9 mouse cellular contexts compared by ENCODE assay signal in genomic region chr6:145120787-145121589, GRCm38 (mm10). TPM values are rescaled to one million over a fixed set of nuclear protein-coding genes. Genes with fewer than 3 reads are reported as not detected.
DNase-seq lines count a peak whose midpoint lies in the region; ATAC-seq and TF ChIP-seq lines count a peak whose summit lies in the region.
"Had no signal": no experiment of that assay in that cellular context is flagged by ENCODE, and none has a peak within 500 bp of the region (broad histone marks: within the 10 kb centered on the region; RNA-seq: fewer than 3 reads in every experiment).

No protein-coding gene starts in this region.

- H3K79me2 ChIP-seq in liver, adult 2 months (ENCODE audit: control insufficient read depth, insufficient read depth, low read length) = no peaks in the 10 kb centered on the region

- no peak for TF ChIP-seq CTCF in liver, adult 2 months (IDR thresholded peaks at IDR 0.05; ENCODE audit: low read depth, low read length)

- no peak overlapping the region for H3K27ac ChIP-seq in kidney, embryonic 15.5 days
- no peak overlapping the region for H3K27ac ChIP-seq in embryonic facial prominence, embryonic 12.5 days
- peak overlapping the region; percentile 55 for H3K27ac ChIP-seq in liver, adult 2 months (replicated peaks; ENCODE audit: insufficient read depth, low read depth, low read length)
- H3K27ac ChIP-seq: limb, embryonic 12.5 days had no signal

- DNase-seq in kidney, adult 9 months = no peak
- peak; percentile 40 to 53 for DNase-seq in CD8-positive naive resting alpha-beta T cell, adult 2 months (ENCODE audit: low read depth in 2 of 2, low spot score in 2 of 2)
- peak; percentile 23 for DNase-seq in liver, adult 2 months (ENCODE audit: extremely low read depth, low read depth, low spot score)
- DNase-seq in thymus, postnatal 0 days (ENCODE audit: low spot score) = peak; percentile 88
- no peak for DNase-seq in gastrocnemius, adult 8-10 months (ENCODE audit: low spot score in 2 of 2)
- DNase-seq in cerebellum, adult 11-12 months = no peak

- WGBS in kidney, embryonic 15.5 days = 40% methylated on average over 18 of the region's 18 CpGs
- WGBS in embryonic facial prominence, embryonic 12.5 days = 36% methylated on average over 18 of the region's 18 CpGs
- WGBS in liver, adult 2 months = 39% methylated on average over 18 of the region's 18 CpGs

- H3K4me3 ChIP-seq in kidney, embryonic 15.5 days (replicated peaks) = no peak overlapping the region
- H3K4me3 ChIP-seq in embryonic facial prominence, embryonic 12.5 days = no peak overlapping the region
- H3K4me3 ChIP-seq in liver, adult 2 months (ENCODE audit: insufficient read depth, low read depth, low read length) = peak overlapping the region; percentile 56; the same call in 1 of the 2 replicates
- H3K4me3 ChIP-seq: limb, embryonic 12.5 days had no signal

- peaks cover 34% of the 10 kb centered on the region for H3K4me1 ChIP-seq in kidney, embryonic 15.5 days
- H3K4me1 ChIP-seq in embryonic facial prominence, embryonic 12.5 days = peaks cover 16% of the 10 kb centered on the region
- H3K4me1 ChIP-seq in liver, adult 2 months (ENCODE audit: control insufficient read depth, insufficient read depth, low read length) = no peaks in the 10 kb centered on the region

- H3K4me2 ChIP-seq in kidney, embryonic 15.5 days = peak overlapping the region; percentile 12; the same call in 1 of the 2 replicates
- H3K4me2 ChIP-seq in embryonic facial prominence, embryonic 12.5 days (replicated peaks) = 0 out of 2 replicates have a peak overlapping the region, but pooled peaks have one; percentile 6
- H3K4me2 ChIP-seq: limb, embryonic 12.5 days had no signal

- H3K27me3 ChIP-seq in kidney, embryonic 15.5 days = no peaks in the 10 kb centered on the region
- no peaks in the 10 kb centered on the region for H3K27me3 ChIP-seq in embryonic facial prominence, embryonic 12.5 days
- H3K27me3 ChIP-seq in liver, adult 2 months (ENCODE audit: control insufficient read depth, insufficient read depth, low read length) = no peaks in the 10 kb centered on the region
- H3K27me3 ChIP-seq: limb, embryonic 12.5 days had no signal

- H3K36me3 ChIP-seq in kidney, embryonic 15.5 days = no peaks in the 10 kb centered on the region
- H3K36me3 ChIP-seq in embryonic facial prominence, embryonic 12.5 days = no peaks in the 10 kb centered on the region
- no peaks in the 10 kb centered on the region for H3K36me3 ChIP-seq in liver, adult 2 months (ENCODE audit: control insufficient read depth, insufficient read depth, low read length)
- H3K36me3 ChIP-seq: limb, embryonic 12.5 days had no signal

- no peak for ATAC-seq in kidney, embryonic 15.5 days (replicated peaks; ENCODE audit: low FRiP score)
- no peak for ATAC-seq in embryonic facial prominence, embryonic 12.5 days (ENCODE audit: insufficient number of reproducible peaks, insufficient read depth, low FRiP score, low TSS enrichment)

- H3K9me3 ChIP-seq in kidney, embryonic 15.5 days (replicated peaks) = no peaks in the 10 kb centered on the region
- no peaks in the 10 kb centered on the region for H3K9me3 ChIP-seq in embryonic facial prominence, embryonic 12.5 days
- H3K9me3 ChIP-seq: limb, embryonic 12.5 days had no signal

- no peak for TF ChIP-seq POLR2A in liver, adult 2 months (IDR thresholded peaks at IDR 0.05; ENCODE audit: extremely low read depth, insufficient read depth, low read length)

- no peak overlapping the region for H3K9ac ChIP-seq in kidney, embryonic 15.5 days
- no peak overlapping the region for H3K9ac ChIP-seq in embryonic facial prominence, embryonic 12.5 days
- H3K9ac ChIP-seq in liver, adult 2 months (ENCODE audit: low read depth, low read length) = no peak overlapping the region
- H3K9ac ChIP-seq: limb, embryonic 12.5 days had no signal

RNA-seq across cellular contexts. Expression of gene Lrmp, which starts 5.5 kb away (rescaled TPM):
- polyA plus RNA-seq in kidney, embryonic 15.5 days (2015; fragmentation: Nextera tagmentation; extraction: Ambion mirVana) = 1.4 and 2.1 TPM in 2 replicates
- polyA plus RNA-seq in embryonic facial prominence, embryonic 12.5 days (2016; fragmentation: Nextera tagmentation; extraction: Ambion mirVana) = 2.1 and 3.0 TPM in 2 replicates
- total RNA-seq in liver, adult 2 months (2014; rRNA removed) = 3.4 and 3.8 TPM in 2 replicates
- 1.7 and 3.6 TPM in 2 replicates for polyA plus RNA-seq in liver, adult 2 months (2012; rRNA removed)
- 178 TPM in 2 replicates for polyA plus RNA-seq in thymus, postnatal 0 days (2015; fragmentation: Nextera tagmentation; extraction: Ambion mirVana)
- 1 to 10 TPM in 1 of 4 experiments, under 1 TPM in 2, not detected in 1; 0.25 to 1.1 (median 0.34) TPM for total RNA-seq in gastrocnemius, adult 8-10 months (2022)

RNA-seq across cellular contexts. Expression of gene Bcat1, which starts 45.0 kb away (rescaled TPM):
- 9.1 and 9.5 TPM in 2 replicates for polyA plus RNA-seq in kidney, embryonic 15.5 days (2015; fragmentation: Nextera tagmentation; extraction: Ambion mirVana)
- 46.8 and 51.8 TPM in 2 replicates for polyA plus RNA-seq in embryonic facial prominence, embryonic 12.5 days (2016; fragmentation: Nextera tagmentation; extraction: Ambion mirVana)
- total RNA-seq in liver, adult 2 months (2014; rRNA removed) = 0.18 and 0.27 TPM in 2 replicates
- not detected in 2 replicates for polyA plus RNA-seq in liver, adult 2 months (2012; rRNA removed)
- 8.9 and 11.8 TPM in 2 replicates for polyA plus RNA-seq in thymus, postnatal 0 days (2015; fragmentation: Nextera tagmentation; extraction: Ambion mirVana)
- 1 to 10 TPM in 2 of 4 experiments, under 1 TPM in 2; 0.02 to 1.2 (median 0.80) TPM for total RNA-seq in gastrocnemius, adult 8-10 months (2022)

Comparison
In these comparisons a context has a peak if more than half of its experiments do, and no peak if none do; other contexts are left out.
1. DNase-seq: peak in CD8-positive naive resting alpha-beta T cell, adult 2 months (2 of 2), liver, adult 2 months (single experiment) and thymus, postnatal 0 days (single experiment); none in kidney, adult 9 months (single experiment), gastrocnemius, adult 8-10 months (0 of 2) and cerebellum, adult 11-12 months (single experiment).
2. RNA of gene Lrmp, which starts 5.5 kb away (polyA plus RNA-seq): 178 TPM in thymus, postnatal 0 days; 1.7 to 3.6 TPM in liver, adult 2 months, 2.1 to 3.0 TPM in embryonic facial prominence, embryonic 12.5 days and 1.4 to 2.1 TPM in kidney, embryonic 15.5 days; every median in the first group is over 10 times any median in the second.